Mouse (Mus musculus): ENCODE measurements at regions not wholly inside any gene's neighbourhood (a gene's known extent, or its start where the extent isn't known, plus 50 kb on each side); places are given as distances from the start of the nearest gene placed in this dataset.
A peak's percentile ranks its signal among the peaks of the same experiment; 100 is the strongest.

- Histone ChIP-seq H3K27me3 (no peaks in the 10 kb centered on the region), H3K9ac (no peak overlapping the region), H3K27ac (no peak overlapping the region), H3K9me3 (no peaks in the 10 kb centered on the region), H3K4me1 (no peaks in the 10 kb centered on the region), H3K4me2 (replicated peaks) (no peak overlapping the region), H3K4me3 (no peak overlapping the region), H3K36me3 (no peaks in the 10 kb centered on the region)
- 69% methylated on average over 1 of the region's 1 CpGs for WGBS
- ATAC-seq (ENCODE audit: insufficient number of reproducible peaks, insufficient read depth, low FRiP score, low TSS enrichment): no peak
Observed at GRCm38 (mm10) chr9:26502027-26502426, 231.5 kb upstream of the B3gat1 start.

GRCm38 (mm10) chr9:26505941-26506340, 227.6 kb upstream of the B3gat1 start:
- Histone ChIP-seq H3K9ac (no peak overlapping the region), H3K27ac (no peak overlapping the region), H3K4me3 (no peak overlapping the region), H3K4me2 (replicated peaks) (no peak overlapping the region), H3K4me1 (no peaks in the 10 kb centered on the region), H3K36me3 (no peaks in the 10 kb centered on the region), H3K27me3 (no peaks in the 10 kb centered on the region), H3K9me3 (no peaks in the 10 kb centered on the region)
- ATAC-seq (ENCODE audit: insufficient number of reproducible peaks, insufficient read depth, low FRiP score, low TSS enrichment): no peak
- 88% methylated on average over 2 of the region's 2 CpGs for WGBS

- 49% methylated on average over 2 of the region's 2 CpGs for WGBS
- Histone ChIP-seq H3K27me3 (no peaks in the 10 kb centered on the region), H3K36me3 (no peaks in the 10 kb centered on the region), H3K4me1 (peaks cover 12% of the 10 kb centered on the region), H3K27ac (no peak overlapping the region), H3K9ac (no peak overlapping the region), H3K4me2 (replicated peaks) (no peak overlapping the region), H3K4me3 (no peak overlapping the region), H3K9me3 (no peaks in the 10 kb centered on the region)
- no peak for ATAC-seq (ENCODE audit: insufficient number of reproducible peaks, insufficient read depth, low FRiP score, low TSS enrichment)
Observed at GRCm38 (mm10) chr9:26518651-26519050, 214.9 kb upstream of the B3gat1 start.

GRCm38 (mm10) chr9:26519581-26520501, 213.7 kb upstream of the B3gat1 start:
- peak overlapping the region; percentile 79 for H3K27ac ChIP-seq
- no peaks in the 10 kb centered on the region for H3K36me3 ChIP-seq
- H3K27me3 ChIP-seq: no peaks in the 10 kb centered on the region
- H3K4me1 ChIP-seq: peaks cover 12% of the 10 kb centered on the region
- WGBS: 33% methylated on average over 5 of the region's 5 CpGs
- no peaks in the 10 kb centered on the region for H3K9me3 ChIP-seq
- H3K4me3 ChIP-seq: no peak overlapping the region
- H3K4me2 ChIP-seq (replicated peaks): no peak overlapping the region
- peak; percentile 61; the same call in 1 of the 2 replicates for ATAC-seq (ENCODE audit: insufficient number of reproducible peaks, insufficient read depth, low FRiP score, low TSS enrichment)
- H3K9ac ChIP-seq: no peak overlapping the region

GRCm38 (mm10) chr9:26524089-26524488, 209.4 kb upstream of the B3gat1 start:
- 47% methylated on average over 1 of the region's 1 CpGs for WGBS
- Histone ChIP-seq H3K36me3 (no peaks in the 10 kb centered on the region), H3K9me3 (no peaks in the 10 kb centered on the region), H3K27me3 (no peaks in the 10 kb centered on the region), H3K4me2 (replicated peaks) (no peak overlapping the region), H3K9ac (no peak overlapping the region), H3K27ac (no peak overlapping the region), H3K4me3 (no peak overlapping the region), H3K4me1 (peaks cover 14% of the 10 kb centered on the region)
- no peak for ATAC-seq (ENCODE audit: insufficient number of reproducible peaks, insufficient read depth, low FRiP score, low TSS enrichment)

GRCm38 (mm10) chr9:26528761-26529160, 204.8 kb upstream of the B3gat1 start:
- Histone ChIP-seq H3K4me1 (0 out of 2 replicates have a peak, but pooled peaks cover 2% of the 10 kb centered on the region), H3K36me3 (no peaks in the 10 kb centered on the region), H3K4me3 (no peak overlapping the region), H3K4me2 (replicated peaks) (no peak overlapping the region), H3K27me3 (no peaks in the 10 kb centered on the region), H3K27ac (no peak overlapping the region), H3K9me3 (no peaks in the 10 kb centered on the region), H3K9ac (no peak overlapping the region)
- peak; percentile 22; the same call in 1 of the 2 replicates for ATAC-seq (ENCODE audit: insufficient number of reproducible peaks, insufficient read depth, low FRiP score, low TSS enrichment)
- WGBS: 7% methylated on average over 3 of the region's 3 CpGs

GRCm38 (mm10) chr9:26539042-26539441, 194.5 kb upstream of the B3gat1 start:
- no peak for ATAC-seq (ENCODE audit: insufficient number of reproducible peaks, insufficient read depth, low FRiP score, low TSS enrichment)
- no peak overlapping the region for H3K9ac ChIP-seq
- no peaks in the 10 kb centered on the region for H3K4me1 ChIP-seq
- no peaks in the 10 kb centered on the region for H3K36me3 ChIP-seq
- H3K4me2 ChIP-seq (replicated peaks): no peak overlapping the region
- no peak overlapping the region for H3K4me3 ChIP-seq
- H3K27ac ChIP-seq: no peak overlapping the region
- no peaks in the 10 kb centered on the region for H3K9me3 ChIP-seq
- WGBS: 91% methylated on average over 2 of the region's 2 CpGs
- no peaks in the 10 kb centered on the region for H3K27me3 ChIP-seq

GRCm38 (mm10) chr9:26548328-26548922, 185.1 kb upstream of the B3gat1 start:
- Histone ChIP-seq H3K27me3 (no peaks in the 10 kb centered on the region), H3K27ac (no peak overlapping the region), H3K9ac (no peak overlapping the region), H3K4me3 (no peak overlapping the region), H3K36me3 (no peaks in the 10 kb centered on the region), H3K9me3 (no peaks in the 10 kb centered on the region), H3K4me1 (no peaks in the 10 kb centered on the region), H3K4me2 (replicated peaks) (no peak overlapping the region)
- no peak for ATAC-seq (ENCODE audit: insufficient number of reproducible peaks, insufficient read depth, low FRiP score, low TSS enrichment)
- WGBS: 63% methylated on average over 4 of the region's 4 CpGs

GRCm38 (mm10) chr9:26549118-26549517, 184.4 kb upstream of the B3gat1 start:
- H3K4me2 ChIP-seq (replicated peaks): no peak overlapping the region
- no peaks in the 10 kb centered on the region for H3K36me3 ChIP-seq
- no peaks in the 10 kb centered on the region for H3K4me1 ChIP-seq
- no peak overlapping the region for H3K9ac ChIP-seq
- no peak overlapping the region for H3K27ac ChIP-seq
- no peaks in the 10 kb centered on the region for H3K9me3 ChIP-seq
- no peak overlapping the region for H3K4me3 ChIP-seq
- no peaks in the 10 kb centered on the region for H3K27me3 ChIP-seq
- WGBS: 73% methylated on average over 4 of the region's 4 CpGs
- no peak for ATAC-seq (ENCODE audit: insufficient number of reproducible peaks, insufficient read depth, low FRiP score, low TSS enrichment)

GRCm38 (mm10) chr9:26549551-26549950, 184.0 kb upstream of the B3gat1 start:
- Histone ChIP-seq H3K4me2 (replicated peaks) (no peak overlapping the region), H3K4me3 (no peak overlapping the region), H3K9me3 (no peaks in the 10 kb centered on the region), H3K36me3 (no peaks in the 10 kb centered on the region), H3K27me3 (no peaks in the 10 kb centered on the region), H3K9ac (no peak overlapping the region), H3K27ac (no peak overlapping the region), H3K4me1 (no peaks in the 10 kb centered on the region)
- ATAC-seq (ENCODE audit: insufficient number of reproducible peaks, insufficient read depth, low FRiP score, low TSS enrichment): no peak
- 71% methylated on average over 2 of the region's 2 CpGs for WGBS

GRCm38 (mm10) chr9:26575990-26576389, 157.5 kb upstream of the B3gat1 start:
- H3K27ac ChIP-seq: no peak overlapping the region
- no peak for ATAC-seq (ENCODE audit: insufficient number of reproducible peaks, insufficient read depth, low FRiP score, low TSS enrichment)
- H3K9ac ChIP-seq: no peak overlapping the region
- H3K27me3 ChIP-seq: no peaks in the 10 kb centered on the region
- no peaks in the 10 kb centered on the region for H3K9me3 ChIP-seq
- H3K4me1 ChIP-seq: no peaks in the 10 kb centered on the region
- H3K4me3 ChIP-seq: no peak overlapping the region
- H3K4me2 ChIP-seq (replicated peaks): no peak overlapping the region
- no peaks in the 10 kb centered on the region for H3K36me3 ChIP-seq
- 76% methylated on average over 6 of the region's 6 CpGs for WGBS

GRCm38 (mm10) chr9:26601979-26602378, 131.5 kb upstream of the B3gat1 start:
- Histone ChIP-seq H3K9me3 (no peaks in the 10 kb centered on the region), H3K27me3 (no peaks in the 10 kb centered on the region), H3K9ac (no peak overlapping the region), H3K27ac (no peak overlapping the region), H3K4me3 (no peak overlapping the region), H3K36me3 (no peaks in the 10 kb centered on the region), H3K4me2 (replicated peaks) (no peak overlapping the region), H3K4me1 (no peaks in the 10 kb centered on the region)
- 73% methylated on average over 1 of the region's 1 CpGs for WGBS
- ATAC-seq (ENCODE audit: insufficient number of reproducible peaks, insufficient read depth, low FRiP score, low TSS enrichment): no peak

All from embryonic facial prominence, embryonic 12.5 days (tissue).